Mouse (Mus musculus): ENCODE results near the gene Tmem104.

Tmem104 gene

DNA sequence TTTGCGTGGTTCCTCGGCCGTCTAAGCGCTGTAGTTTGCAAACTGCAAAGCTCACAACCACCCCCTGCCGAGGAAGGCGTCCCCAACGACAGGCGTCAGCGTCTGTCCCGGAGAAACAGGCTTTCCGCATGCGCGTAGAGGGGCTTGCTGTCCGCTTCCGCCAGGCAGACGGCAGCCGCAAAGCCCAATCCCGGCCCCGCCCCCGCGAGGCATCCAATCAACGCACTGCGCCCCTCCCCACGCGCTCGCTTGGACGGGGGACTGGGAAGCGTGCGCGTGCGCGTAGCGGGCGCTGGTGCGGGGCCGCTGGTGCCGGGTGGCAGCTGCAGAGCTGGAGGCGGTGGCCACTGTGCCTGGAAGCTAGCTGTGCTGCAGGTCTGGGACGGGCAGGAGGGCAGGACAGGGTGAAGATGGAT lies at the start of gene Tmem104:
Tmem104 (plus strand) TSS at position 264 of the 416 bp plus-strand sequence.
- peak; percentile 98 for DNase-seq (ENCODE audit: low spot score in 2 of 2)

- no peak for DNase-seq (ENCODE audit: low spot score in 2 of 2)
Observed at GRCm38 (mm10) chr11:115138597-115139262, 48.6 kb upstream of the Tmem104 start.

DNA sequence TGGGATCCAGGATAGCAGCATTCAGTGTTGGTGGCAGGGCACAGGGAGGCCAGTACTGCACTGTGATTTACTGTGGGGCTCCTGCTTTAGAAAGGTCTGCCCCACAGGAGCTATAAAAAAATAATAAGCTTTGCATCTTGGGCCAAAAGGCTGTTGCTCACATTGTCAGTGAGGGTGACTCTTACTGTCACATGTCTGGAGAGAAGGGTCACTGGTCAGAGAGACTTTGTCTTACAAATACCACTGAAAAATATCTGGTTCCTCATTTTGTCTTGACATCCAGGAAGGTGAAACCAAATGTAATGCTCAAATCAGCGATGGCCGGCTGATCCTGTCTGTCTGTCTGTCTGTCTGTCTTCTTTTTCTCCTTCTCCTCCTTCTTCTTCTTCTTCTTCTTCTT lies 45.3 kb upstream of the Tmem104 start:
- no peak for DNase-seq (ENCODE audit: low spot score in 2 of 2)

- DNase-seq (ENCODE audit: low spot score in 2 of 2): peak in 1 of 2 experiments; percentile 46
Observed at GRCm38 (mm10) chr11:115147813-115148212, 39.5 kb upstream of the Tmem104 start.

DNA sequence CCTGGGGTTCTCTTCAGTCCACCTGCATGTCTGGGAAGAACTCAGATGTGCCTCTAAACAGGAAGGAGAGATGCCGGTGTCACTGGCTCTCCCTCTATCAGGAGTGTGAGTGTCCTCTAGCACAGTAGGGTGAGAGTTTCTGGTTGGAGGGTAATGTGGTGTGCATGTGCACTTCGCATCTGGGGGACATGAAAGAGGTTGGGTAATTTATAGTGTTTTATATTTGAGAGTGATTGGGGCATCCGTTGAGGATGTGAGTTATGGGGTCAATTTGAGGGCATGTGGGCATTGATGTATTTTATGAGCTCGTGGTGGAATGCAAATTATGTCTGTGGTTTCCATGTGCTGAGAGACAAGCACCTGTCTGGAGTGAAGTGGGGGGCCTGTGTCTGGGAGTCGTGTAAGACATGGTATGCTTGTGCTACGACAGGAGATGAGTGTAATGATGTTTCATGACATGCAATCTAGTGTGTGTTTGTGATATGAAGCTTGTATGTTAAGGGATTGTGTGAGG lies 36.5 kb upstream of the Tmem104 start:
- no peak for DNase-seq (ENCODE audit: low spot score in 2 of 2)

- DNase-seq (ENCODE audit: low spot score in 2 of 2): no peak
Observed at GRCm38 (mm10) chr11:115151755-115152429, 35.4 kb upstream of the Tmem104 start.

GRCm38 (mm10) chr11:115153088-115153487 lies 34.2 kb upstream of the Tmem104 start:
- DNase-seq (ENCODE audit: low spot score in 2 of 2): peak in 1 of 2 experiments; percentile 59

DNA sequence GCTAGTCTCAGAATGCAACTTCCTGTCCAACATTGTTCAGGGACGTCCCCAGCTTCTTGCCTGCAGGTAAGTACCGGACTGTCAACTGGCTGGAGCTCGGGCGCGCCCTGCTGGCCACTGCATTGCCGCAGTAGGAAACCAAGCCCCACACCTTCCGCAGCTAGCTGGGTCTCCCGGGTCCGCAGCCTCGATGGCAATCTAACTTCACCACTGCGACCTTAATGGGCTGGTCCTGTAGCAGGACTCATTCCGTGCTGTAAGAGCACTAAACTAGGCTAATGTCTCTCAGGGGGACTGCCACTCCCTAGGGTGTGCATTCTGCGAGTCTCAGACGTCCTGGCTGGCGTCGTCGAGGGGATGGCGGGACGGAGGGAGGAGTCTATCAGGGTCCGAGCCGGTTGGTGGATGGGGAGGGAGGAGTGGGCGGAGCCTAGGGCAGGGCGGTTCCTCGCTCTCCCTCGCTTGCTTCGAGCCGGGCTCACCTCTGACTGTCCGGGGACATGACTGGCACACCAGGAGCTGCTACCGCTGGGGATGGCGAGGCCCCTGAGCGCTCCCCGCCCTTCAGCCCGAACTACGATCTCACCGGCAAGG lies 33.5 kb upstream of the Tmem104 start:
- peak; percentile 84 to 91 for DNase-seq (ENCODE audit: low spot score in 2 of 2)

DNA sequence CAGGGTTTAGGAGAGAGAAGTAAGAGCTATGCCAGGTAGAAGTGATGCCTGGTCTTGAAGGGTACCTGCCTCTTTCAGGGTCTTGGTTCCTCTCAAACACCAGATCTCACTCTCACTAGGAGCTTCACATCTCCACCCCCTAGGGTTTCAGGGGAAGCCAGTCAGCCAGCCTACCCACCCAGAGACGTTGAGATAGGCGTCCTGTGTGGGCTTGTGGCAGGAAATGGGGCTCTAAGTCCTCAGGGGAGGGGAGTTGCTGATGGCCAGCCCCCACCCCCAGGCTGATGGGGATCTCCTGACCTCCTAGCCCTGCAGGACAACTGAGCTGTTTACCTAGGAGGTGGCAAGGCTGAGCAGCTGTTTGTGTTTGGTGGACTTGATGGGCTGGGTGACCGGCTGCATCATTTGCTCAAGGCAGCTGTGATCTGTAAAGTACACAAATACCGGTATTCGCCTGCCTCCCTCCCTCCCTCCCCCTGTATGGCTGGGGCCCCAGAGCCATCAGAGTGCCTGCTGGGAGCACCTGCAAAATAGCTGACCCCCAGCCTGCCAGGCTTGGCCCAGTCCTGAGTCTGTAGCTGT lies 32.1 kb upstream of the Tmem104 start:
- DNase-seq (ENCODE audit: low spot score in 2 of 2): peak in 1 of 2 experiments; percentile 63

DNA sequence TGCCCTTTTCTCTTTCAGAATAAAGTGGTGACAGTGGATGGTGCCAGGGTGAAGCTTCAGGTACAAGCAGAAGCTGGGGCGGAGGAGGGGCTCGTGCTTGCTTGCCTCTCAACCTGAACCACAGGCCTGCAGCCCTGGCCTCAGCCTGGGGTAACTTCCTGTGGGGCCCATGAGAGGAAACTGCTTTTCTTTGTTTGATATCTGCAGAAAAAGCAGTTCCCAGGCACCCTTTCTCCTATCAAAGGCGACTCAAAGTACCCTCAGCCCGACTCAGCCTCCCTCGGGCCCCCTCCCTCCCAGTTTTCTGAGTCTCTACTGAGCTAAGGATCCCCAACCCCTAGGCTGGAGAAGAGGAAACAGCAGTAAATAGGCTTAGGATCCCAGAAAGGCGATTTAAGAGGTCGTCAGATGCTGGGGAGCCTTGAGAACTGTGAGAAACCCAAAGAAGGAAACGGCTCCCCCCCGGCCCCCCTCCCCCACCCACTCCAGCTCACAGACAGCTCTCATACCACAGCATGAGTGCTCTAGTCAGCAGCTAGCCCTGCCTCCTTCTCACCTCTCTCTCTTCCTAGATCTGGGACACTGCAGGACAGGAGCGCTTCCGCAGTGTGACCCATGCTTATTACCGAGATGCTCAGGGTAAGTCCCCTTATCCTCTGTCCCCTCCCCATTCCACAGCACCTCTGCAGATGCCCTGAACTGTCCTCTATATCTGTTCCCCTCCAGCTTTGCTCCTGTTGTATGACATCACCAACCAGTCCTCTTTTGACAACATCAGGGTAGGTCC lies 29.2 kb upstream of the Tmem104 start:
- DNase-seq (ENCODE audit: low spot score in 2 of 2): peak; percentile 66 to 79

DNA sequence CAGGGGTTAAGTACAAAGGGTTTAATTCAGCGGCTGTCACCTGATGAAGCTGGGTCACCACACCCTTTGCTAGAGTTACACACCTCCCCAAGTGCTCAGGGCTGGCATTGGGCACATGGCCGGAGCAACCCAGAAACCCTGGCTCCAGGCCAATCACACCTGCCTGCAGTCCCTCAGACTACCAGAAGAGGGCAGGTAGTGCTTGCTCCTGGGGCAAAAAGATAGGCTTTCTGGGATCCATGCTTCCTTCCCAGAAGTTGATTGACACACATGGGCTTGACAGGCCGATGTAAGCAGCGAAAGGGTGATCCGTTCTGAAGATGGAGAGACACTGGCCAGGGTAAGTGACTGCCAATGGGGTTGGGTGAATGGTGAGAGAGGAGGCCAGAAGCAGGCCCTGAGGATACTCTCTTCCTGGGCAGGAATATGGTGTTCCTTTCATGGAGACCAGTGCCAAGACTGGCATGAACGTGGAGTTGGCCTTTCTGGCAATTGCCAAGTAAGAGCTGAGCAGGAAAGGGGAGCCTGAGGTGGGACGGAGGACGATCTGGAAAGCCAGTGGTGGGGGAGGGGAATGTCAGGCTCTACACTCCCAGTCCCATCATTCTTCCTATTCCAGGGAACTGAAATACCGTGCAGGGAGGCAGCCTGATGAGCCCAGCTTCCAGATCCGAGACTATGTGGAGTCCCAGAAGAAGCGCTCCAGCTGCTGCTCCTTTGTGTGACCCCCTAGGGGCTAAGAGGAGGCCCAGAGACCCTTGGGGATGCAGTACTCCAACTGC lies 27.1 kb upstream of the Tmem104 start:
- peak; percentile 78 to 91 for DNase-seq (ENCODE audit: low spot score in 2 of 2)

- DNase-seq (ENCODE audit: low spot score in 2 of 2): peak; percentile 79 to 96
Observed at GRCm38 (mm10) chr11:115160883-115161577, 26.3 kb upstream of the Tmem104 start.

DNA sequence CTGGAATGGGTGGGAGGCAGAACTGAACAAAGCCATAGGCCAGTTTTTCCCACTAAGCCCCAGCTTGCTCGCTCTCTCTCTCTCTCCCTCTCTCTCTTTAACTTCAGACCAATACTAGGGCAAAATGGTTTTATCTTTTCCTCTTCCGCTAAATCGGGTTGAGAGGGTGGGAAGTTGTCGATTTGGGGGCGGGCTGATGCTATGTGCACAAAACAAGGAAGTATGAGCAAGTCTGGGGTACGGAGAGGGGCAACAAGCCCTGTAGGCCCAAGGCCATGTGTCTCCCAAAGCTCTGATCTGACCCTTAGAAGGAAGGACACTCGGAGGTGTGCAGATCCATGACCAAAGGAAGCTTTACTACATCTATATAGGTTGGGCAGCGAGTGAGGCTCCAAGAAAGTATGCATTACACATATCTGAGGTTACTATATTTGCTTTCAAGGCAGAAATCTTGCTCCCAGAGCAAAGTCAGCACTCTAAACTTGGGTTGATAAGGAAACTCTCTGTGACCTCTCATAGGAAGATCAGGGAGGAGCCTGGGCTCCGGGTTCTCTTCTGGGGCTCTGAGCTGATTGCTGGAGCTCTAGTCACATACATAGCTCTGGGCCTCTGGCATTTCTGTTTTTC lies 25.6 kb upstream of the Tmem104 start:
- DNase-seq (ENCODE audit: low spot score in 2 of 2): no peak

GRCm38 (mm10) chr11:115162205-115162601 lies 25.1 kb upstream of the Tmem104 start:
- no peak for DNase-seq (ENCODE audit: low spot score in 2 of 2)

DNA sequence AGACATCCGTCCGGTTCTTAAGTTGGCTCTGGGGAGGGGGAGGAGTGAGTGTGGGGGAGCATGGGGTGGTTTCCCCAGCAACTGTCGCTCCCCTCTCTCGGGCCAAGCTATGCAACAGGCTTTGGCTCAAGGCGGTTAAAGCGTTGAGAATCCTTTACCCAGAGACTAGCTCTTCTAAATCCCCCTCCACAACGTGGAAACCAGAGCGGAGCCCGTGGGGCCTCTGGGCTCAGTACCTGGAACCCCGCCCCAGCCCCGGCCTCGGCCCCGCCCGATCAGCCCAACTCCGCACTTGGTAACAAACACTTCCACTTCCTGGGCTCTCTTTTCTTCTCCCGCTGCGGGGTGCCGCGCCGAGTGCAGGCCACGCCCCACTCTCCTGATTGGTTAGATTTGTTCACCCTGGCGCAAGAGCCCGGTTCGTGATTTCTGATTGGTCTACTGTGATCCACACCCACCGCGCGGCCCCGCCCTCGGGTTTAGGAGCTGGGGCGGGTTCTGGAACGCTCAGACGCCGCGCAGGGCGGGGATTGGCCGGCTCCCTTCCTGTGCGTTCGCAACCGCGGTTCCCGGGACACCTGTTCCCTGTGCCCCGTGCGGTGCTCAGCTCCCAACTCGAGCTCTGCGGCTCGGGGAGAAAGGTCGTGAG lies 24.3 kb upstream of the Tmem104 start, which contains the start of gene Slc9a3r1:
Slc9a3r1 (plus strand) TSS at position 510 of the 649 bp plus-strand sequence.
- peak; percentile 98 to 99 for DNase-seq (ENCODE audit: low spot score in 2 of 2)

DNA sequence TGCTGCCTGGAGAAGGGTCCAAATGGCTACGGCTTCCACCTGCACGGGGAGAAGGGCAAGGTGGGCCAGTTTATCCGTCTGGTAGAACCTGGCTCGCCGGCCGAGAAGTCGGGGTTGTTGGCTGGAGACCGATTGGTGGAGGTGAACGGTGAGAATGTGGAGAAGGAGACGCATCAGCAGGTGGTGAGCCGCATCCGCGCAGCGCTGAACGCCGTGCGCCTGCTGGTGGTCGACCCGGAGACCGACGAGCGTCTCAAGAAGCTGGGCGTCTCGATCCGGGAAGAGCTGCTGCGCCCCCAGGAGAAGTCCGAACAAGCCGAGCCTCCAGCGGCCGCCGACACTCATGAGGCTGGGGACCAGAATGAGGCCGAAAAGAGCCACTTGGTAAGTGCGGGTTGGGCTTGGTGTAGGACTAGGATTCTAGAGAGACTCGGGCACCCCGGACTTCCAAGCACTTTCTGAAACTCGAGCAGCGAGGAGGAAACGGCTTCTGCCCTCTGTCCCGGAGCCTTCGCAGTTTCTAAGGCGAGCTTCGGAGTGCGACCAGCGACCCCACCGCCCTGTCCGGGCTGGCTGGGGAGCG lies 23.6 kb upstream of the Tmem104 start:
- peak; percentile 60 to 83 for DNase-seq (ENCODE audit: low spot score in 2 of 2)

DNA sequence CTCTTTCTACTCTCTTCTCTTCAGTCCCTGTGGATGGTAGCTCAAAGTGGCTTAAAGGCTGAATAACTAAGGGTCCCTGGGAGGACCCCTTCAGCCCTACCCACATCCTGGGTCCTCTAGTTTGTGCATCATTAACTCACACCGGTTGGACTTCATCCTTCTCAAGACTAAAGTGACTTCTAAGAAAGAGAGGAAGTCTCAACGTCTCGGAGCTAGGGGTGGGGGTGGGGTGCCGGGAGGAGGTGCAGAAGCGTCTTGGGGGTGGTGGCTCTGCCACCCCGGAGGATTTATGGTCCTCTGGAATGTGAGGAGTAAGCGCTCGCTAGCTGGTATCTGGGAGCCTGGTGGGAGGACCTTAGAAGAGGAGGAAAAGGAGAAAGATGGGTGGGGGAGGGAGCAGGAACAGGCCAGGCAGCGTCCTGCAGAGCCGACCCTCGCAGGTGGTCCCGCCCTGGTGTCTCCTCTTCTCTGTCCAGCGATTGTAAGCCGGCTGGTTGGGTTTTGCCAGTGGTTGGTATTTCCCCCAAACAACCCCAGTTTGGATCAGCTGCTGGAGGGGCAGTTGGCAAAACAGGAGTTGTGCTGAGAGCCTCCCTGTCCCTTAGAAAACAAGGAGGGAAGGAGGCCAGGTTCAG lies 22.8 kb upstream of the Tmem104 start:
- no peak for DNase-seq (ENCODE audit: low spot score in 2 of 2)

DNA sequence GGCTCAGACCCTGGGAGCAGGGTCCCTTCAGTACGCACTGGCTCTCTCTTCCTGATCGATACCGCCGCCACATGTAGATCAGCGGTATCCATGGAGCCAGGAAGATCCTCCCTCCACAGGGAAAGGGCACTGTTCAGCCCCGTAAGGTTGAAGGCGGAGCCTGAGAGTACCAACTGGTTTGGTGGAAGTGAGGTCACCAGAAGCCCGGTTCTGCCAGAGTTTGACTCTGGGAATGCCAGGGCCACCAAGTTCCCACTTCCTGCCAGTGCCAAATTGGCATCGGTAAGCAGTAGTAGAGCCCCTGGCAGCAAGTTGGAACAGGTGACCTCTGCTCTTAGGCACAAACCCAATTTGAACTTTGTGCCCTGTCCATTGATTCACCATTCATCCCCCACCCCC lies 22.3 kb upstream of the Tmem104 start:
- no peak for DNase-seq (ENCODE audit: low spot score in 2 of 2)
